Mouse (Mus musculus): ENCODE data around the gene Tex101. TPM values are rescaled to one million over a fixed set of nuclear protein-coding genes. Genes with fewer than 3 reads are reported as not detected.
A peak's percentile ranks its signal among the peaks of the same experiment; 100 is the strongest.
"Not testable (repeated sequence)": the region's sequence is repeated elsewhere in the genome, so short reads cannot be mapped to it uniquely, and the experiment has no call there.

Gene Tex101
- polyA plus RNA-seq, 1 experiment from 2014 or later = 0.08 TPM

DNA sequence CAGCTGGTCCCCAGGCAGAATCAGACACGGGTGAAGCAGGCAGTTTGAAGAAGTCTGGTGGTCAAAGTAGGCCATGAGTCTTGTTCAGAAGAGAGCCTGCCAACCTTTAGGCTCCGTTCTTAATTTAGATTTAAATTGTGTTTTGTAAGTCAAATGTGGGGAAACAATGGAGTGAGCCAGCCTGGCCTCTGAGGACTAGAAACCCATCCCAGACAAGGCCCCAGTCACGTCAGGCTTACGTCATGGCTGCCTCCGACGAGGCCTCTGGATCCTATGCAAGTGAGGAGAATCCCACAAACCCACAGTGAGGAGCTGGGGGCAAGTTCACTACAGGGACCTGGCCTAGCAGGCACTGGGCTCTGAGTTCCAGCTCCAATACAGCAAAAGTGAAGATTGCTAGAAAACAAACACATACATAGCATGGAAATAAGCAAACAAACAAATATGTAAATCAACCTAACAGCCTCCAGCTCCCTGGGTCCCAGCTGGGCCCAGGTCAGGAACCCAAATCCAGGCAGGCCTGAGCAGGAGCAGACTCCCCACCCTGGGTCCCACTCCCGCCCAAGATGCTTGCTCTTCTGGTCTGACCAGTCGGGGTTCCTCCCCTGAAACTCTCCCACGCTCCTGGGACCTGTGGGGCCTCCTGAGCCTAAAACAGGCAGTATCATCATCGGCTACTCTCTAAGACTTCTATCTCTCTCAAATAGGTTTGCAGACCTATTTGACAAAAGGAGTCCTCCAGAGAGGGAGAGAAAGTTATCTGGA lies 46.2 kb downstream of the Tex101 start:
- Histone ChIP-seq H3K9ac (no peak overlapping the region), H3K9me3 (replicated peaks) (no peaks in the 10 kb centered on the region), H3K36me3 (replicated peaks) (no peaks in the 10 kb centered on the region), H3K4me3 (replicated peaks) (no peak overlapping the region), H3K4me1 (replicated peaks) (peaks cover 9% of the 10 kb centered on the region), H3K27me3 (0 out of 2 replicates have a peak, but pooled peaks cover 4% of the 10 kb centered on the region), H3K4me2 (no peak overlapping the region), H3K27ac (replicated peaks) (no peak overlapping the region)
- no peak for ATAC-seq (ENCODE audit: insufficient read depth)
- WGBS (ENCODE audit: insufficient replicate concordance) = 58% methylated on average over 10 of the region's 10 CpGs

GRCm38 (mm10) chr7:24629672-24630071 lies 46.8 kb downstream of the Tex101 start:
- Histone ChIP-seq H3K9me3 (replicated peaks) (no peaks in the 10 kb centered on the region), H3K27me3 (0 out of 2 replicates have a peak, but pooled peaks cover 3% of the 10 kb centered on the region), H3K36me3 (replicated peaks) (no peaks in the 10 kb centered on the region), H3K9ac (no peak overlapping the region), H3K4me2 (no peak overlapping the region), H3K4me1 (replicated peaks) (peaks cover 9% of the 10 kb centered on the region), H3K27ac (replicated peaks) (no peak overlapping the region), H3K4me3 (replicated peaks) (no peak overlapping the region)
- 54% methylated on average over 4 of the region's 4 CpGs for WGBS (ENCODE audit: insufficient replicate concordance)
- ATAC-seq (ENCODE audit: insufficient read depth) = no peak

GRCm38 (mm10) chr7:24628685-24629610 lies 47.5 kb downstream of the Tex101 start:
- Histone ChIP-seq H3K27me3 (no peaks in the 10 kb centered on the region), H3K36me3 (replicated peaks) (no peaks in the 10 kb centered on the region), H3K4me1 (replicated peaks) (peaks cover 9% of the 10 kb centered on the region), H3K27ac (replicated peaks) (no peak overlapping the region), H3K4me3 (replicated peaks) (peak overlapping the region; percentile 34), H3K9me3 (replicated peaks) (no peaks in the 10 kb centered on the region), H3K9ac (peak overlapping the region; percentile 35; the same call in 1 of the 2 replicates), H3K4me2 (peak overlapping the region; percentile 65)
- WGBS (ENCODE audit: insufficient replicate concordance) = 6% methylated on average over 33 of the region's 33 CpGs
- peak; percentile 81 for ATAC-seq (ENCODE audit: insufficient read depth)

GRCm38 (mm10) chr7:24622967-24623366 lies 53.5 kb downstream of the Tex101 start:
- no peak overlapping the region for H3K9ac ChIP-seq
- WGBS (ENCODE audit: insufficient replicate concordance) = 65% methylated on average over 6 of the region's 6 CpGs
- no peaks in the 10 kb centered on the region; the same call in 1 of the 2 replicates for H3K4me1 ChIP-seq (replicated peaks)
- no peaks in the 10 kb centered on the region for H3K9me3 ChIP-seq (replicated peaks)
- no peak overlapping the region for H3K4me3 ChIP-seq (replicated peaks)
- no peak overlapping the region for H3K4me2 ChIP-seq
- ATAC-seq (ENCODE audit: insufficient read depth) = no peak
- H3K36me3 ChIP-seq (replicated peaks) = peaks cover 23% of the 10 kb centered on the region
- H3K27ac ChIP-seq (replicated peaks) = no peak overlapping the region
- no peaks in the 10 kb centered on the region for H3K27me3 ChIP-seq

DNA sequence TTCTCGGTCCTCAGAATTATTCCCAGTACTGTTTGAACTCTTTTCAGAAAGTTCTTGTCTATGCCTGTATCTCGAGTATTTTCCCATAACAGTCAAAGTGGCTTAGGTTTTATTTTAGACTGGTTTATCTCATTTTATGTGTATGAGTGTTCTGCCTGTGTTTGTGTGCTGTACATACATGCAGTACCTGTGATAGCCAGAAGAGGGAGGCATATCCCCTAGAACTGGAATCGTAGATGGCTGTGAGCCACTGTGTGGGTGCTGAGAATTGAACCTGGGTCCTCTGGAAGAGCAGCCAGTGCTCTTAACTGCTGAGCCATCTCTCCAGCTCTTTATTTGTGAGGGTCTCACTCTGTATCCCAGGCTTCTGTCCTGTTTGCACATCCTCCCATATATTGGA lies 55.3 kb downstream of the Tex101 start:
- 64% methylated on average over 3 of the region's 3 CpGs for WGBS (ENCODE audit: insufficient replicate concordance)
- H3K27me3 ChIP-seq = no peaks in the 10 kb centered on the region
- no peaks in the 10 kb centered on the region for H3K9me3 ChIP-seq (replicated peaks)
- H3K4me2 ChIP-seq = no peak overlapping the region
- no peaks in the 10 kb centered on the region; the same call in 1 of the 2 replicates for H3K4me1 ChIP-seq (replicated peaks)
- H3K4me3 ChIP-seq (replicated peaks) = no peak overlapping the region
- ATAC-seq (ENCODE audit: insufficient read depth) = no peak
- no peak overlapping the region for H3K9ac ChIP-seq
- no peak overlapping the region for H3K27ac ChIP-seq (replicated peaks)
- H3K36me3 ChIP-seq (replicated peaks) = peaks cover 23% of the 10 kb centered on the region

- WGBS (ENCODE audit: insufficient replicate concordance) = 78% methylated on average over 13 of the region's 13 CpGs
- no peak overlapping the region for H3K9ac ChIP-seq
- H3K36me3 ChIP-seq (replicated peaks) = peaks cover 23% of the 10 kb centered on the region
- no peak overlapping the region for H3K27ac ChIP-seq (replicated peaks)
- no peaks in the 10 kb centered on the region for H3K9me3 ChIP-seq (replicated peaks)
- no peak for ATAC-seq (ENCODE audit: insufficient read depth)
- H3K4me3 ChIP-seq (replicated peaks) = no peak overlapping the region
- H3K27me3 ChIP-seq = no peaks in the 10 kb centered on the region
- no peak overlapping the region for H3K4me2 ChIP-seq
- no peaks in the 10 kb centered on the region; the same call in 1 of the 2 replicates for H3K4me1 ChIP-seq (replicated peaks)
Measured at GRCm38 (mm10) chr7:24619671-24620397, 56.6 kb downstream of the Tex101 start.

DNA sequence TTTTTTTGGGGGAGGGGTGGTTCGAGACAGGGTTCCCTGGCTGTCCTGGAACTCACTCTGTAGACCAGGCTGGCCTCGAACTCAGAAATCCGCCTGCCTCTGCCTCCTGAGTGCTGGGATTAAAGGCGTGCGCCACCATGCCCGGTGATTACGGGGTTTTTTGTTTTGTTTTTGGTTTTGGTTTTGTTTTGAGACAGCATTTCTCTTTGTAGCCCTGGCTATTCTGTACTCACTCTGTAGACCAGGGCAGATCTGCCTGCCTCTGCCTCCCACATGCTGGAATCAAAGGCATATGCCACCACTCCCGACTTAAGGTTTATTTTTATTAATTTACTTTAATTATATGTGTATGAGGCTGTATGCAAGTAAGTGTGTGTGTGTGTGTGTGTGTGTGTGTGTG lies 58.1 kb downstream of the Tex101 start:
- H3K4me3 ChIP-seq (replicated peaks); H3K4me2 ChIP-seq; ATAC-seq (ENCODE audit: insufficient read depth); H3K27me3 ChIP-seq; H3K9ac ChIP-seq; H3K4me1 ChIP-seq (replicated peaks); H3K9me3 ChIP-seq (replicated peaks); H3K27ac ChIP-seq (replicated peaks): not testable (repeated sequence)
- peaks cover 23% of the 10 kb centered on the region for H3K36me3 ChIP-seq (replicated peaks)
- WGBS (ENCODE audit: insufficient replicate concordance) = 78% methylated on average over 8 of the region's 8 CpGs

Other genes starting within 250 kb of the Tex101 start
- 0.18 TPM in 1 of 2 replicates, not detected in the other for gene Irgc1, start 224.4 kb downstream of the Tex101 start, polyA plus RNA-seq (2015; fragmentation: Nextera tagmentation; extraction: Ambion mirVana)
- gene Plaur, start 214.2 kb downstream of the Tex101 start, polyA plus RNA-seq (2015; fragmentation: Nextera tagmentation; extraction: Ambion mirVana) = 5.8 and 6.5 TPM in 2 replicates
- gene Cadm4, start 194.7 kb downstream of the Tex101 start, polyA plus RNA-seq (2015; fragmentation: Nextera tagmentation; extraction: Ambion mirVana) = 0.20 and 0.25 TPM in 2 replicates
- gene Zfp428, start 169.7 kb downstream of the Tex101 start, polyA plus RNA-seq (2015; fragmentation: Nextera tagmentation; extraction: Ambion mirVana) = 4.2 and 4.5 TPM in 2 replicates
- not detected in 2 replicates for gene AC161166.1, start 164.2 kb downstream of the Tex101 start, polyA plus RNA-seq (2015; fragmentation: Nextera tagmentation; extraction: Ambion mirVana)
- 1.6 and 2.0 TPM in 2 replicates for gene Irgq, start 146.0 kb downstream of the Tex101 start, polyA plus RNA-seq (2015; fragmentation: Nextera tagmentation; extraction: Ambion mirVana)
- gene Pinlyp, start 130.6 kb downstream of the Tex101 start, polyA plus RNA-seq (2015; fragmentation: Nextera tagmentation; extraction: Ambion mirVana) = not detected in 2 replicates
- 41.1 and 48.9 TPM in 2 replicates for gene Xrcc1, start 130.4 kb downstream of the Tex101 start, polyA plus RNA-seq (2015; fragmentation: Nextera tagmentation; extraction: Ambion mirVana)
- gene Ethe1, start 89.1 kb downstream of the Tex101 start, polyA plus RNA-seq (2015; fragmentation: Nextera tagmentation; extraction: Ambion mirVana) = 27.1 and 28.9 TPM in 2 replicates
- gene Zfp575, start 89.0 kb downstream of the Tex101 start, polyA plus RNA-seq (2015; fragmentation: Nextera tagmentation; extraction: Ambion mirVana) = 0.22 and 0.24 TPM in 2 replicates
- 0.10 and 0.12 TPM in 2 replicates for gene Phldb3, start 65.9 kb downstream of the Tex101 start, polyA plus RNA-seq (2015; fragmentation: Nextera tagmentation; extraction: Ambion mirVana)
- gene Lypd3, start 40.1 kb downstream of the Tex101 start, polyA plus RNA-seq (2015; fragmentation: Nextera tagmentation; extraction: Ambion mirVana) = not detected in 2 replicates
- not detected in 2 replicates for gene BC049730, start 32.6 kb upstream of the Tex101 start, polyA plus RNA-seq (2015; fragmentation: Nextera tagmentation; extraction: Ambion mirVana)
- gene Gm4763, start 50.2 kb upstream of the Tex101 start, polyA plus RNA-seq (2015; fragmentation: Nextera tagmentation; extraction: Ambion mirVana) = not detected in 2 replicates
- gene Cd177, start 83.6 kb upstream of the Tex101 start, polyA plus RNA-seq (2015; fragmentation: Nextera tagmentation; extraction: Ambion mirVana) = 10.1 and 13.5 TPM in 2 replicates
- gene Ceacam10, start 100.5 kb upstream of the Tex101 start, polyA plus RNA-seq (2015; fragmentation: Nextera tagmentation; extraction: Ambion mirVana) = 2.1 and 2.4 TPM in 2 replicates
- 1.6 and 1.9 TPM in 2 replicates for gene Gm9844, start 185.5 kb upstream of the Tex101 start, polyA plus RNA-seq (2015; fragmentation: Nextera tagmentation; extraction: Ambion mirVana)
- gene Lypd4, start 193.3 kb upstream of the Tex101 start, polyA plus RNA-seq (2015; fragmentation: Nextera tagmentation; extraction: Ambion mirVana) = not detected in 2 replicates
- not detected in 2 replicates for gene Dmrtc2, start 193.4 kb upstream of the Tex101 start, polyA plus RNA-seq (2015; fragmentation: Nextera tagmentation; extraction: Ambion mirVana)
- gene Rps19, start 207.7 kb upstream of the Tex101 start, polyA plus RNA-seq (2015; fragmentation: Nextera tagmentation; extraction: Ambion mirVana) = 1,016 and 1,167 TPM in 2 replicates
- 6.0 and 7.2 TPM in 2 replicates for gene Cd79a, start 220.7 kb upstream of the Tex101 start, polyA plus RNA-seq (2015; fragmentation: Nextera tagmentation; extraction: Ambion mirVana)
- gene Arhgef1, start 226.2 kb upstream of the Tex101 start, polyA plus RNA-seq (2015; fragmentation: Nextera tagmentation; extraction: Ambion mirVana) = 41.7 and 46.4 TPM in 2 replicates

Measured in liver, embryonic 15.5 days (tissue).